Mouse (Mus musculus): ENCODE data around the gene Gstm1.

The Gstm1 gene

DNA sequence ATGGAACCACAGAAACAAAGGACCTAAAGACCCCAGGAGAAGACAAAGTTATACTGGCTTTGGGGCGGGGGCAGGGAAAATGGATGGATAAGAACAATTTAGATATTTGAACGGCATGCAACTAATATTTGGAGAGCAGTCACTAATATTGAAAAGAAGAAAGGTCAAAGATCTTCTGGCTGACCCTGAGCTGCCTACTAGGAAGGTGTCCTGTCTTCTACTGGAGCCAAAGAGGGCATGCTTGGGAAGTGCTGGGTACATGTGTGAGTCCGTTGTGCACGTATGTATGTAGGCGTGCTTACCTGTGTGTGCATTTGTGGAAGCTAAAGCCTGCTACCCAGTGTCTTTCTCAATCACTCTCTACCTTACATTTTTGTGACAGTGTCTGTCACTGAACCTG is 51.1 kb downstream of the Gstm1 start:
- DNase-seq (ENCODE audit: extremely low read depth, low read depth, low spot score), result no peak

DNA sequence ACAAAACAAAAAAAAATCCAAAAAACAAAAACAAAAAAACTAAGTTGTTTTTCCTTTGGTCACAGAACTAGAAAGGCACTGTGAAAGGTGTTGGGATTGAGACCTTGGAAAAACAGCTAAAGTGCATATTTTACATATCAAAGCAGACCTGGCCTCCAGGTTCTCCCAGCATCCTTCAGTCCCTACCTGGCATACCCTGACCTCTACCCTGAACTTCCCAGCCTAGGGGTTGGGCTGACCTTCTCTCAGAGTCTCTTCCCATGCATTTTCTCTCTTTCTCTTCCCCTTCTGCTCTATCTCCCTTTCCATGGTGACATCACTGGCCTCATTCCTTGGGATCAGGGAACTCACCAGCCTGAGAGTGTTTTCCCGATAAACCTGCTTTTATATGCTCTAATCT is 52.2 kb downstream of the Gstm1 start:
- DNase-seq (ENCODE audit: extremely low read depth, low read depth, low spot score), result no peak

DNA sequence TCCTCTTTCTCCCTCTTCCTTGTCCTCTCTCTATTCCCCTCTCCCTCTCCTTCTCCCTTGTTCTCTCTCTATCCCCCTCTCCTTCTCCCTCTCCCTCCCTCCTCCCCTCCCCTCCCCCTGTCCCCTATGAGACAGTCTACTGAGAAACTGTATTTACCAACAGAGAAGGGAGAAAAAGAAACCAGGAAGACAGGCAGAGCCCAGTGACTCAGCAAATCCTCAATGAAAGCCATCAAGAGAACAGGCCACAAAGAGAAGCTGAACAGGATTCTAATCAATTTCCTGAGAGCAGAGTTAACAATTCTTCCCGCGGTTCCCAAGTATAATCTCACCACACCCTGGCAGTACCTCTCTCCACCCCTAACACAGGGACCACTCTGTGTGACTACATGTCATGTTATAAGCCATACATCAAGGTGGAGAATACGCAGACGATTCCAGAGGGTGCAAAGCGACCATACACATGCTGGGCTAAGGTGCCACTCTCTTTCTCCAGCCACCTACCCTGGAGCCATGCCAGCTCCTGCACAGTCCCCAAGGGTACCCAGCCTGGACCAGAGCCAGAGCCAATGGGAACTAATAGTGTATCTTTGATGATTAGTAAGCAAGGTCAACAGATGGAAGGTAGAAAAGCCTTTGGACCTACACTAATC is 53.0 kb downstream of the Gstm1 start:
- no peak for DNase-seq (ENCODE audit: extremely low read depth, low read depth, low spot score)

DNA sequence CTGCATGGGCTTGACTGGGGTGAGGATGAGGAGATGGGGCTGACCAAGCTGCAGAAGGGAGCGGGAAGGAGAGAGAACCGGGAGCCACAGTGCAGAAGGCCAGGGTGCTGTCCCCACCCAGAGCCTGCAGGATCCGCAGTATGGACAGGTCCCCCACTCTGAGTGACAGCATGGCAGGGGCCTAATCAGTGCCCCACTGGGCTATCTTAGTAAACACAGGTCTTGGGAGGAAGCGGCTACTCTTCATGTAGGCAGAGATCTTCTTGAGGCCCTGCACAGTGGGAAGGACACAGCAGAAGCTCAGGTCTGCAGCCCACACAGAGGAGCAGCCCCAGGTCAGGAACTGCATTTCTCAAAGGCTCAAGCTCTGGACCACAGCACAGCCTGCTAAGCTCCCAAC is 53.7 kb downstream of the Gstm1 start:
- DNase-seq (ENCODE audit: extremely low read depth, low read depth, low spot score), result no peak

Measured in fat pad, adult 2 months (tissue).